9 mouse cellular contexts compared by ENCODE assay signal in genomic region chr2:4401597-4402581, GRCm38 (mm10).
A peak's percentile ranks its signal among the peaks of the same experiment; 100 is the strongest.
DNase-seq lines count a peak whose midpoint lies in the region; ATAC-seq and TF ChIP-seq lines count a peak whose summit lies in the region.
"Had no signal": no experiment of that assay in that cellular context is flagged by ENCODE, and none has a peak within 500 bp of the region (broad histone marks: within the 10 kb centered on the region; RNA-seq: fewer than 3 reads in every experiment).

No protein-coding gene starts in this region.

- no peak for TF ChIP-seq CTCF in hindbrain, postnatal 0 days (IDR thresholded peaks at IDR 0.05; ENCODE audit: low read depth)

- peak overlapping the region; percentile 86 for H3K4me2 ChIP-seq in kidney, embryonic 14.5 days (replicated peaks; ENCODE audit: low read depth, low read length)
- H3K4me2 ChIP-seq in forebrain, embryonic 16.5 days (ENCODE audit: low read length) = peak overlapping the region; percentile 79
- H3K4me2 ChIP-seq in hindbrain, postnatal 0 days (ENCODE audit: low read depth, low read length) = peak overlapping the region; percentile 84
- peak overlapping the region; percentile 61 for H3K4me2 ChIP-seq in liver, embryonic 11.5 days

- H3K27ac ChIP-seq in kidney, embryonic 14.5 days (ENCODE audit: low read depth, low read length) = peak overlapping the region; percentile 79; the same call in 1 of the 2 replicates
- H3K27ac ChIP-seq in forebrain, embryonic 16.5 days (ENCODE audit: low read length) = peak overlapping the region; percentile 98
- H3K27ac ChIP-seq in hindbrain, postnatal 0 days = peak overlapping the region; percentile 97
- H3K27ac ChIP-seq in liver, embryonic 11.5 days (ENCODE audit: low read depth, low read length) = peak overlapping the region; percentile 17; the same call in 1 of the 2 replicates

- peak overlapping the region; percentile 71 for H3K4me3 ChIP-seq in kidney, embryonic 14.5 days (ENCODE audit: low read length)
- peak overlapping the region; percentile 76 for H3K4me3 ChIP-seq in forebrain, embryonic 16.5 days (replicated peaks; ENCODE audit: low read length)
- peak overlapping the region; percentile 74 for H3K4me3 ChIP-seq in hindbrain, postnatal 0 days (ENCODE audit: low read length)
- H3K4me3 ChIP-seq in liver, embryonic 11.5 days (ENCODE audit: low read depth, low read length) = peak overlapping the region; percentile 57

- no peaks in the 10 kb centered on the region for H3K9me3 ChIP-seq in kidney, embryonic 14.5 days (ENCODE audit: control insufficient read depth, low read length)
- H3K9me3 ChIP-seq in forebrain, embryonic 16.5 days (ENCODE audit: control insufficient read depth, low read length) = no peaks in the 10 kb centered on the region
- H3K9me3 ChIP-seq in hindbrain, postnatal 0 days (ENCODE audit: low read length) = no peaks in the 10 kb centered on the region
- no peaks in the 10 kb centered on the region for H3K9me3 ChIP-seq in liver, embryonic 11.5 days (ENCODE audit: control insufficient read depth, low read length)
- H3K9me3 ChIP-seq: G1E had no signal

- H3K27me3 ChIP-seq in kidney, embryonic 14.5 days (ENCODE audit: control insufficient read depth, insufficient read depth, low read length) = no peaks in the 10 kb centered on the region
- H3K27me3 ChIP-seq in forebrain, embryonic 16.5 days (replicated peaks; ENCODE audit: control insufficient read depth, insufficient read depth, low read length) = no peaks in the 10 kb centered on the region
- H3K27me3 ChIP-seq in hindbrain, postnatal 0 days (ENCODE audit: insufficient read depth, low read length) = no peaks in the 10 kb centered on the region
- H3K27me3 ChIP-seq in liver, embryonic 11.5 days (replicated peaks; ENCODE audit: control insufficient read depth, insufficient read depth, low read length) = peaks cover 41% of the 10 kb centered on the region

- 3% methylated on average over 28 of the region's 28 CpGs for whole genome bisulfite sequencing in kidney, embryonic 14.5 days
- under 1% methylated on average over 28 of the region's 28 CpGs for WGBS in forebrain, embryonic 16.5 days
- under 1% methylated on average over 28 of the region's 28 CpGs for WGBS in hindbrain, postnatal 0 days
- WGBS in liver, embryonic 11.5 days = 3% methylated on average over 28 of the region's 28 CpGs

- no peak for DNase-seq in kidney, adult 11 months
- peak; percentile 60 to 66 for DNase-seq in cerebellum, adult 18-20 months
- peak; percentile 88 for DNase-seq in hindbrain, postnatal 0 days (ENCODE audit: low spot score)
- no peak for DNase-seq in liver, embryonic 11.5 days (ENCODE audit: low spot score)
- peak; percentile 34 for DNase-seq in retina, adult 2 months (ENCODE audit: low read depth, low spot score)

- H3K9ac ChIP-seq in kidney, embryonic 14.5 days (ENCODE audit: low read depth, low read length) = peak overlapping the region; percentile 90
- H3K9ac ChIP-seq in forebrain, embryonic 16.5 days (replicated peaks; ENCODE audit: low read depth, low read length) = peak overlapping the region; percentile 98
- peak overlapping the region; percentile 88 for H3K9ac ChIP-seq in hindbrain, postnatal 0 days (replicated peaks; ENCODE audit: low read length)
- peak overlapping the region; percentile 61 for H3K9ac ChIP-seq in liver, embryonic 11.5 days (ENCODE audit: low read depth, low read length)

- peak; percentile 51 for ATAC-seq in kidney, embryonic 14.5 days (ENCODE audit: low FRiP score, low TSS enrichment)
- ATAC-seq in forebrain, embryonic 16.5 days = peak; percentile 64
- ATAC-seq in hindbrain, postnatal 0 days = peak; percentile 79
- ATAC-seq in liver, embryonic 11.5 days (replicated peaks; ENCODE audit: low FRiP score) = no peak
- ATAC-seq in monocyte, adult 5-6 weeks (replicated peaks; ENCODE audit: insufficient number of reproducible peaks, low FRiP score, low TSS enrichment, poor library complexity, severe bottlenecking) = no peak

- no peaks in the 10 kb centered on the region for H3K36me3 ChIP-seq in kidney, embryonic 14.5 days (ENCODE audit: control insufficient read depth, insufficient read depth, low read length)
- H3K36me3 ChIP-seq in forebrain, embryonic 16.5 days (ENCODE audit: control insufficient read depth, insufficient read depth) = no peaks in the 10 kb centered on the region
- no peaks in the 10 kb centered on the region for H3K36me3 ChIP-seq in hindbrain, postnatal 0 days (ENCODE audit: insufficient read depth, low read length)
- H3K36me3 ChIP-seq in liver, embryonic 11.5 days (ENCODE audit: control insufficient read depth, insufficient read depth, low read length) = no peaks in the 10 kb centered on the region
- H3K36me3 ChIP-seq: G1E had no signal

- H3K4me1 ChIP-seq in kidney, embryonic 14.5 days (ENCODE audit: control insufficient read depth, insufficient read depth, low read length) = peaks cover 14% of the 10 kb centered on the region; the same call in 1 of the 2 replicates
- peaks cover 42% of the 10 kb centered on the region for H3K4me1 ChIP-seq in forebrain, embryonic 16.5 days (replicated peaks; ENCODE audit: control insufficient read depth, insufficient read depth, low read length)
- peaks cover 33% of the 10 kb centered on the region for H3K4me1 ChIP-seq in hindbrain, postnatal 0 days (ENCODE audit: insufficient read depth, low read length)
- H3K4me1 ChIP-seq in liver, embryonic 11.5 days (replicated peaks; ENCODE audit: control insufficient read depth, insufficient read depth, low read length) = no peaks in the 10 kb centered on the region

Comparison
In these comparisons a context has a peak if more than half of its experiments do, and no peak if none do; other contexts are left out.
1. ATAC-seq: peak in kidney, embryonic 14.5 days (single experiment), forebrain, embryonic 16.5 days (single experiment) and hindbrain, postnatal 0 days (single experiment); none in liver, embryonic 11.5 days (single experiment) and monocyte, adult 5-6 weeks (single experiment).
2. H3K27ac ChIP-seq: peak in every context shown above with its lines; median percentile 98 in forebrain, embryonic 16.5 days; 97 in hindbrain, postnatal 0 days; 79 in kidney, embryonic 14.5 days; 17 in liver, embryonic 11.5 days.
3. DNase-seq: peak in cerebellum, adult 18-20 months (2 of 2), hindbrain, postnatal 0 days (single experiment) and retina, adult 2 months (single experiment); none in kidney, adult 11 months (single experiment) and liver, embryonic 11.5 days (single experiment).
4. Peak in every context shown above with its lines, with median percentiles within 50 percentile points of each other: H3K4me2 ChIP-seq, H3K4me3 ChIP-seq and H3K9ac ChIP-seq.